Mouse (Mus musculus) cortical plate, adult 2 months (tissue): Measurements from ENCODE around the gene Adgrf1. TPM values are rescaled to one million over a fixed set of nuclear protein-coding genes. Genes with fewer than 3 reads are reported as not detected.

Experiments
- H3K27ac ChIP-seq: fragments of 200-500 bp; 2 replicates; pipeline ENCODE4 v1.5.1; 2012; ENCODE audit warnings: low read length, control low read depth, inconsistent platforms; ENCODE audit not compliant: insufficient read depth
- H3K4me1 ChIP-seq: fragments of 200-500 bp; 2 replicates; pipeline ENCODE4 v1.6.1; 2011; ENCODE audit warnings: low read length; ENCODE audit not compliant: control insufficient read depth, insufficient read depth
- H3K4me3 ChIP-seq: fragments of 200-500 bp; 2 replicates; pipeline ENCODE4 v1.5.1; 2011; ENCODE audit warnings: mild to moderate bottlenecking, low read length, control low read depth; ENCODE audit not compliant: insufficient read depth
- CTCF ChIP-seq: fragments of 200-500 bp; IDR thresholded peaks from 2 replicates; pipeline ENCODE4 v1.5.1; 2011; ENCODE audit warnings: mild to moderate bottlenecking, control low read depth, low read length; ENCODE audit not compliant: insufficient read depth; ENCODE audit errors: extremely low read depth
- POLR2A ChIP-seq: fragments of 200-500 bp; IDR thresholded peaks from 2 replicates; pipeline ENCODE4 v1.6.1; 2011; ENCODE audit warnings: mild to moderate bottlenecking, low read length, control low read depth; ENCODE audit not compliant: insufficient read depth; ENCODE audit errors: extremely low read depth
- polyA plus RNA-seq: library from polyadenylated mRNA; depleted of rRNA; stranded (reverse); fragments of >200 nt; gene quantifications from 2 replicates; pipeline ENCODE4 v1.2.3, GENCODE M21; 2012; rRNA removed

The Adgrf1 gene
- 0.04 TPM in 2 replicates for polyA plus RNA-seq

GRCm38 (mm10) chr17:43270161-43270560, at the start of gene Adgrf1:
Adgrf1 (plus strand) TSS chr17:43270329.
- TF ChIP-seq POLR2A, result no peak
- no peak for TF ChIP-seq CTCF
- Histone ChIP-seq H3K4me1 (no peaks in the 10 kb centered on the region), H3K4me3 (no peak within 1 kb of the TSS), H3K27ac (no peak within 1 kb of the TSS)

GRCm38 (mm10) chr17:43226101-43226500, 44.0 kb upstream of the Adgrf1 start:
- no peaks in the 10 kb centered on the region for H3K4me1 ChIP-seq
- TF ChIP-seq CTCF (no peak), POLR2A (no peak)
- no peak overlapping the region for H3K27ac ChIP-seq
- H3K4me3 ChIP-seq, result no peak overlapping the region

- Histone ChIP-seq H3K4me1 (no peaks in the 10 kb centered on the region), H3K4me3 (no peak overlapping the region), H3K27ac (no peak overlapping the region)
- TF ChIP-seq POLR2A, result no peak
- TF ChIP-seq CTCF, result peak; percentile 70
These were observed 40.3 kb upstream of the Adgrf1 start for GRCm38 (mm10) chr17:43229621-43230513.

GRCm38 (mm10) chr17:43230821-43231220, 39.3 kb upstream of the Adgrf1 start:
- TF ChIP-seq POLR2A (no peak), CTCF (no peak)
- H3K27ac ChIP-seq, result no peak overlapping the region
- no peaks in the 10 kb centered on the region for H3K4me1 ChIP-seq

GRCm38 (mm10) chr17:43232769-43233168, 37.4 kb upstream of the Adgrf1 start:
- Histone ChIP-seq H3K27ac (no peak overlapping the region), H3K4me3 (no peak overlapping the region), H3K4me1 (no peaks in the 10 kb centered on the region)
- TF ChIP-seq CTCF, result no peak
- TF ChIP-seq POLR2A, result no peak

More at GRCm38 (mm10) chr17:43230821-43231220, 39.3 kb upstream of the Adgrf1 start:
- no peak overlapping the region for H3K4me3 ChIP-seq

GRCm38 (mm10) chr17:43236656-43237250, 33.4 kb upstream of the Adgrf1 start:
- no peak overlapping the region for H3K4me3 ChIP-seq
- no peak overlapping the region for H3K27ac ChIP-seq
- no peaks in the 10 kb centered on the region for H3K4me1 ChIP-seq
- TF ChIP-seq POLR2A (no peak), CTCF (no peak)

GRCm38 (mm10) chr17:43239035-43239434, 31.1 kb upstream of the Adgrf1 start:
- no peak overlapping the region for H3K27ac ChIP-seq
- H3K4me3 ChIP-seq, result no peak overlapping the region
- TF ChIP-seq POLR2A (no peak), CTCF (no peak)
- no peaks in the 10 kb centered on the region for H3K4me1 ChIP-seq

GRCm38 (mm10) chr17:43241134-43241533, 29.0 kb upstream of the Adgrf1 start:
- Histone ChIP-seq H3K27ac (no peak overlapping the region), H3K4me1 (no peaks in the 10 kb centered on the region), H3K4me3 (no peak overlapping the region)
- TF ChIP-seq POLR2A (no peak), CTCF (no peak)

- Histone ChIP-seq H3K27ac (no peak overlapping the region), H3K4me3 (no peak overlapping the region), H3K4me1 (no peaks in the 10 kb centered on the region)
- no peak for TF ChIP-seq CTCF
- no peak for TF ChIP-seq POLR2A
These were observed 27.5 kb upstream of the Adgrf1 start for GRCm38 (mm10) chr17:43242609-43243008.
